Mouse (Mus musculus) spleen, adult 10 weeks (tissue): Measurements from ENCODE around the gene Relb. TPM values are rescaled to one million over a fixed set of nuclear protein-coding genes. Genes with fewer than 3 reads are reported as not detected.

Experiments
- polyA plus RNA-seq: library from polyadenylated mRNA; stranded (reverse); fragments of 350-450 nt; fragmentation: Illumina TruSeq; extraction: RNeasy Lipid Tissue Mini Kit (QIAGEN cat#74804); gene quantifications from one replicate; pipeline ENCODE4 v1.2.3, GENCODE M21; 2015; ENCODE audit warnings: low replicate concordance; ENCODE audit not compliant: insufficient read depth

Relb gene
- polyA plus RNA-seq: 33.2 TPM

DNA sequence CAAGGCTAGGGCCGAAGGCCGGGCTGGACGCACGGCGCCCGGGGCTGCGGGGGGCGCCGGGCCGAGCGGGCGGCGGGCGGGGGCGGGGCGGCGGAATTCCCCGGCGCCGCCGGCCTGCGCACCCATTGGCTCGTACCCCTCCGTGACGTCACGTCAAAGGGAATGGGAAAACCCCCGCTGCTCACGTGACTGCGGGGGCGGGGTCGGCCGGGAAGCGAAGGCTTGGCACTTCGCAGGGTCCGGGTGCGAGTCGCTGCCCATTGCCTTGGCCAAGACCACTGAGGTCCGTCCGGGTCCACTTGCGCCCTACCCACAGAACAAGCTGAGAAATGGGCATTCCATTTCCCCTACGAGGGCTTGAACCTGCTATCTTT is at the start of gene Relb:
TSS of gene Relb (minus strand) at position 78 of the 374 bp plus-strand sequence.

DNA sequence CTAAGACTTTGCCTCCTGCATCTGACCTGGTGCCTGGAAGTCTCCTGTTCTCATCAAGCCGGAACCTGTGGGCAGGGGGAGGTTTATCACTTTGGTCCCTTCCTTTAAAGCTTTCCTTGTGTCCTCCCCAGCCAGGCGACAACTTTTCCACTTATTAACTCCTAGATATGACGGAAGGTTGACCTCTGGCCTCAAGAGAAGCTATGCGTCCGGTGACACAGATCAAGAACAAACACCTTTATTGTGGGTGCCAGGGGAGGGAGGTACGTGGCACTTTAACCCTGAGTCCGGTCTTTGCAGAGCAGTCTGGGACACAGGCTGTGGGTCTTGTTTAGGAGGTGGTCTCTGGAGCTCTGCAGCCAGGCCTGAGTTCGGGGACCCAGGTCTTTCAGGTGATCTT is 48.6 kb upstream of the Relb start, which contains the start of gene Apoc2:
TSS of gene Apoc2 (minus strand) at position 70 of the 400 bp plus-strand sequence.

DNA sequence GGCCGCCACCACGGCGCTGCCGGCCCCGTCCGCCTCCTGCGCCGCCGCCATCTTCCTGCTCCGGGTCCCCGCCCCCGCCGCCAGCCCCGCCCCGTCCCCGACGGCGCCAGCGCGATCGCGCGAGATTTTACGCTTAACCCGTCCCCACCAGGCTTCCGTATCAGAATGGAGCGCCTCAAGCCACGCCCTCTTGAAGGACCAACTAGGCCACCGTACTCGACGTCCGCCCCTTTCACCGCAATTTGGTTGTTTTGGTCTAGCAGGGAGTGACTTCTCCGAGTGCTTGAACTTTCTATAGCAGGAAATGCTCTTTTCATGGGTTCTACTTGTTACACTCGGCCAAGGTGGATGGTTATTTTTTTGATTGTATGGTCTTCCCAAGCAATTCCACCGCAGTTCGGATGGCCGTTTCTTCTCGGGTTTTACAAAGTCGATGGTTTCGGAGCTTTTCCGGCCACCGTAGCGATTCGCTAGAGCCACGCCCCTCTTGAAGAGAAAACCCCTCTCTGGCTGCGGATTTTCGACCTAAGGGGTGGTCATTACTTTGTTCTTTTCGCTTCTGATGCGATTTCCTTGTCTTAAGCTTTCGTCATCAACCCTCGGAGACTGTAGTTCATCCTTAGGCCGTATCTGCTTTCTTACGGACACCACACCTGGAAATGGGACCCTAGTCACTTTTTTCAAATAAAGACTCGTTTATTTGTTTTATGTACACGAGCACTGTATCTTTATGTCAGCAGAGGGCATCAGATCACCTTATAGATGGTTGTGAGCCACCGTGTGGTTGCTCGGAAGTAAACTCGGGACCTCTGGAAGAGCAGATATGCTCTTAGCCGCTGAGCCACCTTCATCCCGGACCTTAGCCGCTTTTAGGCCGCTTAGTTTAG is 36.0 kb upstream of the Relb start, which contains the start of gene Clptm1:
TSS of gene Clptm1 (minus strand) at position 79 of the 887 bp plus-strand sequence.

DNA sequence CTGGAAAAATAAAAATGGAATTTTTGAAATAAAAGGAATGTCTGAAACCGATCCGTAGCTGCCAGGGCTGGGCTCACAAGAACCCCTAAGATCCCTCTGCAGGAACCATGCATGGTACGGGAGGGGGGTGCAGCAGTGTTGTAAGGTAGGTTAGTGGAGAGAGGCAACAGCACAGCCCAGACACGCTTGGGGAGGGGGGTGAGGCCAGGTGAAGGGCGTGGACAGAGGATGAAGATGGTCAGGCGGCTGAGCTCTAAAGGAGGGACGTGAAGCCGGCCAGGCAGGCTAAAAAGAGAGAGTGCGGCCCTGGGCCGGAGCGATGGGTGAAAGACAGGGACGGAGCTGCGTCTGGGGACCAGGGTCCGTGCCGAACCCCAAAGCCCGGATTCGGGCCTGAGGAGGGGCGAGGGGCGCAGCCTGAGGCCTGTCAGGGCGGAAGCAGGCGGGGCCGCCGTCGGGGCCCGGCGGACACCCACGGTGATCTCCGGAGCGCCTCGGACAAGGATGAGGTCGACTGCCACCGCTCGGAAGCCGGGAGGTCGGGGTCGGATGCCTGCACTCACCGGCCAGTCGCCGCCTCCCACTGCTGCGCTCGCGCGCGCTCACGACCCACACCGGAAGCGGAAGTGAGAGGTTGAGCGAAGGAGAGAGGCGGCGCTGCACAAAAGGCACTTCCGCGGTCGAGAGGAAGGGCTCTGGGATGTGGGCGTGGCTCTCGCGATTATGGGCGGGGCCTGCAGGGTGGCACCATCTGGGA is 25.2 kb downstream of the Relb start, which contains the start of gene Clasrp:
TSS of gene Clasrp (minus strand) at position 638 of the 757 bp plus-strand sequence.

DNA sequence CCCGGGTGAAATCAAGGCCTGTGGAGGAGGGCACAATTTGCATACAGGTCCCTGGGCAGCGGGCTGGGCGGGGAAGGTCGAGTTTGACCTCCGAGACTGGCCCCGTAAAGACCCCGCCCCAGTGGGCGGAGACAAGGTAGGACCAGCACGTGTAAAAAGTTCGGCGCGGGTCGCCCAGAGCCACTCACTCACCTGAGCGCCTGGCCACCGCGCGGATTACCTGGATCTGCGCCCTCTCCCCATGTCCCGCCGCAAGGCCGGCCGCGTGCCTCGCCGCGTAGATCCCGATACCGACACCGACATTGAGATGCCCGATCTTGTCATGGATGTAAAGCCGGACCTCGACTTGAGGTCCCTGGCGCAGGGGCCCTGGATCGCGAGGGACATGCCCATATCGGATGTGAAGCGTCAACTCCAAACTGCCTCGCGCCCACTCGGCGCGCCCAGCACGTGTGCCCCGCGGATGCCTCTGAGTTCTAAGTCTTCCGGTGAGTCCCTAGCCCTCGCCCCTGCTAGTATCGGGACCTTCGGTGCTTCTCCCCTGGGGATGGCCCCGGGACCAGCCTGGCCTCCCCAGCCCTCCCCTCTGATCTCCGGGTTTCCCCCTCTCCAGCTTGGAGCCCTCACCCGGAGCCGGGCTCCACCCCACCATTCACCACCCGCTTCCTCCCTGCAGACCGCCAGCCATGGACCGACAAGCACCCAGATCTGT is 51.9 kb downstream of the Relb start, which contains the start of the genes Zfp296 and Gemin7:
TSS of gene Zfp296 (plus strand) at position 147 of the 712 bp plus-strand sequence.
TSS of gene Gemin7 (minus strand) at position 455 of the 712 bp plus-strand sequence.

DNA sequence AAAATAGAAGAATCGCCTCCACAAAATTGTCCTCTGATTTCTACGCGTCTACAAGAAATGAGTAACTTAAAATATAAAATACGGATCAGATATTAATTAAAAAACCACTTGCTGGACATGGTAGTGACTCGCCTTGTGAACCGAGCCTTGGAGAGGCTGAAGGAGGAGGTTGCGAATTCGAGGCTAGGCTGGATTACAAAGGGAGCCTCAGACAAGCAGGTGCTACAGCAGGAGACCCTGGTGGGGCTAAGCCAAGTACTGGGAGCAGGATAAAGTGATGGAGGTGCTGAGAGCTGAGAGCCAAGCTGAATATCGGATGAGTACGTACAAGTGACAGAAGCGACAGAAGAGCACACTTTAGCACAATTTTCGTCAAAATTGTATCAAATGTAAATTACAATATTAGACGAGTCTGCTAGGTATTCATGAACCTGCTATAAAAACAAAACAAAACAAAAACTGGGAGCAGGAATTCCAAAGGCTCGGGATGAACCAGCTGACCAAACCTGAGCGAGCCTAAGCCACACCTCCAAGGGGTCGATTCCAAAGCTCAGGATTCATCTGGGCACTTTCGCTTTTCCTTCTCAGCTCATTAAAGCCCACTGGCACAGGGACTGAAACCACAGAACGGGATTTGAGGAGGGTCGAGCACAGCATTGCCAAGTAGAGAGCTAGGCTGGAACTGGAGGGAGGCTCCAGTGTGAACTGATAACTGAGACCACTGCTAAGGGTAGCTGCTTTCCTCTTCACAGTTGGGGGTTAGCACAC is 66.4 kb downstream of the Relb start, which contains the start of gene Ppp1r37:
TSS of gene Ppp1r37 (minus strand) at position 434 of the 768 bp plus-strand sequence.

Other genes starting within 250 kb of the Relb start
- gene Ercc2, start 247.4 kb downstream of the Relb start, polyA plus RNA-seq: 21.4 TPM
- not detected for gene Klc3, start 225.3 kb downstream of the Relb start, polyA plus RNA-seq
- not detected for gene Ckm, start 224.7 kb downstream of the Relb start, polyA plus RNA-seq
- 9.6 TPM for gene Mark4, start 170.6 kb downstream of the Relb start, polyA plus RNA-seq
- gene Exoc3l2, start 166.1 kb downstream of the Relb start, polyA plus RNA-seq: 2.4 TPM
- gene Bloc1s3, start 121.1 kb downstream of the Relb start, polyA plus RNA-seq: 8.9 TPM
- 4.6 TPM for gene Trappc6a, start 121.0 kb downstream of the Relb start, polyA plus RNA-seq
- 0.26 TPM for gene Nkpd1, start 111.6 kb downstream of the Relb start, polyA plus RNA-seq
- 6.9 TPM for gene Ppp1r37, start 66.4 kb downstream of the Relb start, polyA plus RNA-seq
- 2.5 TPM for gene Zfp296, start 52.2 kb downstream of the Relb start, polyA plus RNA-seq
- gene Gemin7, start 51.8 kb downstream of the Relb start, polyA plus RNA-seq: 77.3 TPM
- gene Clasrp, start 25.0 kb downstream of the Relb start, polyA plus RNA-seq: 39.0 TPM
- gene Clptm1, start 35.6 kb upstream of the Relb start, polyA plus RNA-seq: 90.3 TPM
- 2.6 TPM for gene Apoc2, start 48.5 kb upstream of the Relb start, polyA plus RNA-seq
- not detected for gene Gm44805, start 52.0 kb upstream of the Relb start, polyA plus RNA-seq
- gene Apoc4, start 52.0 kb upstream of the Relb start, polyA plus RNA-seq: not detected
- 27.6 TPM for gene Apoc1, start 63.2 kb upstream of the Relb start, polyA plus RNA-seq
- gene Apoe, start 69.8 kb upstream of the Relb start, polyA plus RNA-seq: 297 TPM
- 9.2 TPM for gene Tomm40, start 86.0 kb upstream of the Relb start, polyA plus RNA-seq
- gene Nectin2, start 121.0 kb upstream of the Relb start, polyA plus RNA-seq: 6.5 TPM
- gene Bcam, start 141.6 kb upstream of the Relb start, polyA plus RNA-seq: 2.9 TPM
- 0.40 TPM for gene Cblc, start 167.4 kb upstream of the Relb start, polyA plus RNA-seq
- 48.7 TPM for gene Bcl3, start 193.3 kb upstream of the Relb start, polyA plus RNA-seq
- gene Gm19345, start 222.6 kb upstream of the Relb start, polyA plus RNA-seq: not detected
- gene Ceacam16, start 231.9 kb upstream of the Relb start, polyA plus RNA-seq: 1.2 TPM